Mouse (Mus musculus): ENCODE measurements at regions not wholly inside any gene's neighbourhood (a gene's known extent, or its start where the extent isn't known, plus 50 kb on each side); places are given as distances from the start of the nearest gene placed in this dataset.

DNA sequence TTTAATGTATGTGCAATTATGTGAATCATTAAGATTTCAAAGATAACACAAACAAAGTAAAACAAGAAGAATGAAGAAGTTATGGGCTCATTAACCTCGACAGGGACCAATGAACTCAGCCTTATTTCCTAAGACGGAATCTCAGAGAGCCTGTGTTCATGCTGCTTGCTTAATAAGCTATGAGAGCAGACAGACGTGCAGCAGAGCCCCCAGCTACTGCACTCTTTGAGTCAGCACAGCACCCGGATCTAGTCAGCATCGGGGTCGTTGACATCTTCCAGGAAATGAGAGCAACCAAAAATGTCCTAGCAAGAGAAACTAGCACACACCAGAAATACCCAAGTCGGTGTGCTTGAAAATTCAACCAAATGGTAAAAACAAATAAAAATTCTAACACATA lies 582.1 kb downstream of the Rps29 start:
- TF ChIP-seq CTCF (IDR thresholded peaks at IDR 0.05; ENCODE audit: low read depth) (no peak), EP300 (optimal IDR thresholded peaks at IDR 0.05) (no peak)

Data from stomach, postnatal 0 days (tissue).